Mouse (Mus musculus) mouse embryonic stem cell (cell line): ENCODE results near the gene Gm43518.

Source experiments
- in situ Hi-C, 2 experiments: fragments of 300-500 bp; cut with MboI; formaldehyde crosslinking; loops; 1 replicate in 1 of 2; 3 replicates in 1 of 2; pipeline ENCODE4 v1.14.3; 2019 to 2020; ENCODE audit warnings: low sequenced_read_pairs in 2 of 2, low pct_unique_long_range_greater_than_20kb in 1 of 2, mixed read lengths in 1 of 2; ENCODE audit not compliant: unreplicated experiment in 1 of 2

Gene Gm43518

DNA sequence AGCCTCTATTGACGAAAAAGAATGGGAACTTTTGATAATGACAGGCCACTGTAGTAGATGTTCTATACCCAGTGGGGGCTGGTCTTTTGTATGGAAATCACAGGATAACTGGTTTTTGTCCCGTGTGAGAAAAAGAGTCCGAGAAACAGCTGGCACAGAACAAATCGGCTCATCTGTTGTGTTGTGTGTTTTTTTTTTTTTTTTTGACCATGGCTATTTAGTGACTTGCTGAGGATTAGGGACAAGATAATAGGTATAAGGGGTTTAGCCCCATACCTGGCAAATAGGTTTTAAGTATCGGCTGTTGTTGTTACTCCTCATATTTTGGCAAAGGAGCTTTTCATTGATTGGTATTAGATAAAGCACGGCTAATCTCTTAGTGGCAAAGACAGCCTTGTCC is 45.2 kb downstream of the Gm43518 start:
- in situ Hi-C loops, result no loop called here

- in situ Hi-C loops, result no loop called here
These were observed 46.3 kb downstream of the Gm43518 start, which contains the start of gene Hip1r for GRCm38 (mm10) chr5:123973299-123974178. Hip1r (plus strand) TSS chr5:123973628.

DNA sequence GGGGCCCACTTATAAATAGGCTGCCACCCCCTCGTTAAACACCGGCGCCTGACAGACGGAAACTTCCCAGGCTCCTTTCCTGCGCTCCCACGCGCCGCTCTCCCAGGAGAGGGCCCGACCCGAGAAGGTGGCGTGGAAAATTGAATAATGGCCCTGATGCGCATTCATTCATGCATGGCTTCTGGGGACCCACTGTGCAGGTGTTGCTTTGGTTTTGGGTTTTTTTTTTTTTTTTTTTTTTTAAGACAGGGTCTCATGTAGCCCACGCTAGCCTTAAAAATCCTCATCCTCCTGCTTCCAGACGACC is 46.9 kb downstream of the Gm43518 start:
- in situ Hi-C loops, result no loop called here

- in situ Hi-C loops, result no loop called here
These were observed 47.4 kb downstream of the Gm43518 start for GRCm38 (mm10) chr5:123974616-123975111.

- in situ Hi-C loops, result no loop called here
These were observed 48.5 kb downstream of the Gm43518 start for GRCm38 (mm10) chr5:123975668-123976180.

DNA sequence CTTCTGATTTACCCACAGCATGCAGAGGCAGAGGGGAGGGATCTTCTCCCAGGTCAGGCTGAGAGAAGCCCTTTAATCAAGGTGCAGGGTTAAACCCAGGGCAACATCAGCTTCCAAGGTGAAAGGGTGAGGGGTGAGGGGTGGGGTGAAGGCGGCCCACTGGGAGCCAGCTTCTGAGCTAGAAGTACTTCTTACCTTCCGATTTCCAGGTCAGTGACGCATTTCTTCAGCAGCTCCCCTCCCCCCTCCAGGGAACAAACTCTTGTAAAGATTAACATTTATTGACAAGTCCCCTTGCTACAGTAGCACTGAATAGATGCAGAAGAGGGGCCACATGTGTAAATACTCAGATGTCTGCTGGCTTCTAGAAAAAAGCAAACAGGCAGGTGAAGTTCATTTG is 50.0 kb downstream of the Gm43518 start:
- in situ Hi-C loops, result no loop called here

GRCm38 (mm10) chr5:123978131-123978530 is 50.9 kb downstream of the Gm43518 start:
- in situ Hi-C loops, result no loop called here

DNA sequence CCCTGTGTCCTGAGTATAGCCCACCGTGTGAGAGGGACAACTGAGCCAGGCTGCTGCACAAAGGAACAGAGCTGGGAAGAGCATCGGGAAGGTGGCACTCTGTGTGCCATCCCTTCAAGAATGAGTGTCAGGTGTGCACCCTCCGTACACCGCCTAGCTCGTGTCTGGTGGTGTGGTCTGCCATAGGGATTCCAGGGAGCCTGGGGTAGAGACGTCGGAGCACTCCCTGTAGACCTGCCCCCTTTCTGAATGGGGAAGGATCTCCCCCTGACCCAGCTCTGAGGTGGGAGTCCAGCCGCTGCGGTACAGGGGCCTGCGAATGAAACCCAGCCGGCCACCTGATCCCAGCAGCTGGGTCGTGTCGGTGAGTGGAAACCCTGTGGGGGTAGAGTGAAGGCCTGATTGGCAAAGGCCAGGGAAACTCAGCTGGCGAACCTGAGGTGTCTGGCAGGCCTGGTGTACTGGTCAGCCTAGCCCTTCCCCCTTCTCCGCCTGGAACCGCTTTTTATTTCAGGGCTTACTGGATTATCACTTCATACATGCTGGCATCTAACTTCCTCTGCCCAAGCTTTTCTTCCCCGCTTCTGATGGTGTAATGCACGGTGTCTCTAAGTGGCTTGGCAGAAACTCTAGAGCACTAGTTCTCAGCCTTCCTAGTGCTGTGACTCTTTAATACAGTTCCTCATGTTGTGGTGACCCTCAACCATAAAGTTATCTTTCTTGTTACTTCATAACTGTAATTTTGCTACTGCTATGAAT is 52.2 kb downstream of the Gm43518 start:
- in situ Hi-C loops, result no loop called here

DNA sequence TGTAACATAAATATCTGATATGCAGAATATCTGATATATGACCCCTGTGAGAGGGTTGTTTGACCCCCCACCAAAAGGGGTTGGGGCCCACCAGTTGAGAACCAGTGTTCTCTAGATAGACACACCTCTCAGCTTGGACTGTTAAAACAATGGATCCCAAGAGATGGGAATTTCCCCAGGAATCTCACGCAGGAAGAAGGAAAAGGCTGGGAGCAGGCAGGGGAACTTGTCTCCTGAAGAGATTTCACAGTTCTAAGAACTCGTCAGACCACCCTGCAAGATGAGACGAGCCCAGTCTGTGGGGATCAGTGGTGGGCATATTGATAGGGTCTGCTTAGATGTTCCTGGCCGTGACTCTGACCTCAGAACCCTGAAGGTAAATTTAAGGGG is 52.8 kb downstream of the Gm43518 start:
- in situ Hi-C loops, result no loop called here

DNA sequence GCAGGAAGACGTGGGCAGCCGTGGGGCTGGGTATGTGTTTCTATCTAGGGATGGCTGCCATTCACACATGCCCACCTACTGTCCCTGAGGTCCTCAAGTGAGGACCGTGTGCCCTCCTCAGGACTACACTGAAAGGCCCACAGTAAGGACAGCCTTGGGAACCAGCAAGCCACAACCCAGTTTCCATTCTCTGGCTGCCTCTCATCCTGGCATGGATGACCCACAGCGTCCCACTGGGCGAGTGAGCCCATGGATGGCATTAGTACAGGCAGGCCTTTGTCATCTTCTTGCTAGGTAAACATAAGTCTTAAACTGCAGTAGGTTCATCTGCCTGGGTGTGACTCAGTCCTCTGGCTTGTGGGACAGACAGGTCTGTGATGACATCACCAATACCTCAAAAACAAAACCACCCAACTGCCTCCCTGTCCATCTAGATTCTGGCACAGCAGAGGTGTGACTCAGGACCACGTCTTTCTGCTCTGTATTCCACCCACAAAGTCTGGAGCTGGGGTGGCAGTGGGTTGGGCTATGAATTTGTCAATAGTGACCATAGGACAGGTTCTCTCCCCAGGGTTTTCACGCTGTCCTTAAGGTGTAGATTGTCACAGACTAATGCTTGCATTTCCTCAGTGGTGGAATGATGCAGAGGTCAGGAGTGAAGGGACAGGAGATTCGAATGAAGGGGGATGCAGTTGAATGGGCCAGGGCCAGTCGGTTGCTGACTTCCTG is 53.5 kb downstream of the Gm43518 start:
- in situ Hi-C loops, result no loop called here

DNA sequence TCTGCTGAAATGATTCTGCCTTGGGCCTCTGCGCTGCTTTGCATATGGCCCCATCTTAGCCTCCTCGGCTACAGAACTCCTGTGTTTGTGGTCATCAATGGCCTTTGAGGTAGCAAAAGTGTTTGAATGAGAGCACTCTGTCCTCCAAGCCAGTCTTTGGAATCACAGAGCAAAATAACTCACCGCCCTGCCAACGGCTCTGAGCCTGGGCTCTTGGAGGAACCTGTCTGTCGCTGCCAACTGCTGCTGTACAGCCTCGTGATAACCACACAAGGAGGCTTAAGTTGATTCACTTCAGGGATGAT is 54.0 kb downstream of the Gm43518 start:
- in situ Hi-C loops, result no loop called here

- in situ Hi-C loops, result no loop called here
These were observed 55.6 kb downstream of the Gm43518 start for GRCm38 (mm10) chr5:123982838-123983237.

GRCm38 (mm10) chr5:123985434-123985833 is 58.2 kb downstream of the Gm43518 start:
- in situ Hi-C loops, result no loop called here

GRCm38 (mm10) chr5:123986925-123987324 is 59.7 kb downstream of the Gm43518 start:
- in situ Hi-C loops, result no loop called here

- in situ Hi-C loops, result no loop called here
These were observed 60.3 kb downstream of the Gm43518 start for GRCm38 (mm10) chr5:123987511-123987910.
